Mouse (Mus musculus) cerebellum, postnatal 25 days (tissue): ENCODE results near the gene Iqch.

Experiments
- DNase-seq, 2 experiments: peaks; one replicate each; pipeline ENCODE4 v3.0.0; 2021; ENCODE audit warnings: mixed read lengths in 2 of 2

The Iqch gene

DNA sequence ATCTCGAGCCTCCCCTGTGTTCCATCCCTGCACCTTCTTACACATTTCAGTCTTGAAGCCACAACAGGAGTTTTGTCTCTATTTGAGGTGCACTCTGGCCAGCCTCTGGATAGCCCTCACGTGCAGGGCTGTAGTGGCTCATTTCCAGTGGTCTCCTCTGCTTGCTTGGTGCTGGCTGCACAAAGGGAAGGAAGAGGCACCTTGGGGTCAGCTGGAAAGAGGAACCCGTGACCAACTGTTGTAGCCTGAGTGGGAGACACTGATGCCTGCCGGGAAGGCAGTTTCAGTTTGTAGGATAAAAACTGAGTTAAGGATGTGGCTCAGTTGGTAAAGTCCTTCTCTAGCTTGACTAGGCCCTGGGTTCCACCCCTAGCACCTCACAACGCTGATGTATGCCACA, 9.7 kb upstream of the Iqch start:
- no peak for DNase-seq

- peak in 1 of 2 experiments; percentile 35 for DNase-seq
Observed at GRCm38 (mm10) chr9:63610841-63611366, 8.6 kb upstream of the Iqch start.

DNA sequence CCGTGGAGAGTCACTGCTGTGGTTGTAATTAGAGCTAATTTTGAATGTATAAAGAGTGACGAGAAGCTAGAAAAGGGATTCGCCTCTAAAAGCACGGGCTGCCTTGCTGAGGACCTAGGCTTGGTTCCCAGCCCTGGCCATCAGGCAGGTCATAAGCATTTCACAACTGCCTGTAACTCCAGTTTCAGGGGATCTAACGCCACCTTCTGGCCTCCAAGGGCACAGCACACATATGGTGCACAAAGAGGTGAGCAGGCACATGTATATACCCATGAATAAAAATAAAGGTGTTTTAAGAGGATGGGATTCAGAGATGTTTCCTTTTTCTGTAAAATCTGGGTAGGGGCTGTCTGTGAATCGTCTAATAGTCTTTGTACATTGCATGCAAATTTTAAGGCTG, 7.9 kb upstream of the Iqch start:
- no peak for DNase-seq

- no peak for DNase-seq
Observed at GRCm38 (mm10) chr9:63609776-63610175, 7.5 kb upstream of the Iqch start.

DNA sequence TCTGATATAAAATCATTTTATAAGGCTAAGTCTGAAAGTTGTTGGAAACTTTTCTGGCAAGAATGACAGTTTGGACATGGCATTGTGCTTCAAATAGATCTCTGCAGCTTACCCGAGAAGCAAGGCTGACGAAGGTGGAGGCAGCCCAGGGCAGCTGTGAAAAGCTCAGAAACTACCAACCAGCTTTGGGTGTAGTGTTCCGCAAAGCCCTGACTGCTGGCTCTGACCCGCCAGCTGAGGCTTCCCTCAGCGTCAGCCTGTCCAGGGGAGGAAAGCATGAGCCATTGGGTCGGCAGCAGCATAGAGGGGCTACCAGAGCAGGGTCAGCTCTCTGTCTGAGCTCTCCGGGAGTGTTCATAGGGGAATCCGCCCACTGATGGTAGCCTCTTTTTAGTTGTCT, 7.0 kb upstream of the Iqch start:
- DNase-seq: no peak

DNA sequence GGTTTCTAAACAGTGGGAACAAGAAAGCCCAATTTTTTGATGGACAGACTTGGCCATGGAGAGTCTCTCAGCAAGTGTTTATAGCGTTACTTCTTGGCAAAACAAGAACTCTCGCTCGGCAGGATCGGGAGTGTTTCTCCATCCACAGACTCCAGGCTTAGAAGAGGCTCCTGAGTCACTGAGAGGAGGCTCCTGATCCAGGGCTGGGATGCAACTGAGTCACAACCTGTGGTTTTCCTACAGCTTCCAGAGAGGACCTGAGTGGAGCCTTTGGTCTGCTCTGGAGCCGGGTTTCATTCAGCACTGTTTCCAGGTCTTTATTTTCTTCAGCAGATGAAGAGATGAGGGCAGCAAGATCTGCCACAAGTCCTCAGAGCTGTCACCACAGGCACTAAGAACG, 5.7 kb upstream of the Iqch start:
- no peak for DNase-seq

- no peak for DNase-seq
Observed at GRCm38 (mm10) chr9:63606594-63606993, 4.3 kb upstream of the Iqch start.

GRCm38 (mm10) chr9:63603849-63604248, 1.6 kb upstream of the Iqch start:
- peak; percentile 30 to 61 for DNase-seq

DNA sequence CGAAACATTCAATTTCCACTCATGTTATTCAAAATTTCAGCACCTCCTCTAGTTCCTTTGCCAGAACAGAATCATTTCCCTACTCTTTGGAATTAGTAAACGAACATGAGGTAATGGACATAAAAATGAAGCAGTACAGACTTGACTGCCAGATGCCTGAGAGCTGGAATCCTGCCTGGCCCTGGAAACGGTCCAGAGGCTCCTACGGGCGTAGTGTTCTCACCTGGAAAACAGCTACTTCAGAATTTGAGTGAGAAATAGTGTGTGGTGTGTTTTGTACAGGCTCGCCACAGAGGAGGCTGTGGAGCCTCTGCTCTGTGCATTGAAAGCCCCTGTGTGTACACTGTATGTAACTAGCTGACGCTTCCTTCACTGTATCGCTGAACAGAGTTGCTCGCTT, 5.6 kb downstream of the Iqch start:
- DNase-seq: peak in 1 of 2 experiments; percentile 29

DNA sequence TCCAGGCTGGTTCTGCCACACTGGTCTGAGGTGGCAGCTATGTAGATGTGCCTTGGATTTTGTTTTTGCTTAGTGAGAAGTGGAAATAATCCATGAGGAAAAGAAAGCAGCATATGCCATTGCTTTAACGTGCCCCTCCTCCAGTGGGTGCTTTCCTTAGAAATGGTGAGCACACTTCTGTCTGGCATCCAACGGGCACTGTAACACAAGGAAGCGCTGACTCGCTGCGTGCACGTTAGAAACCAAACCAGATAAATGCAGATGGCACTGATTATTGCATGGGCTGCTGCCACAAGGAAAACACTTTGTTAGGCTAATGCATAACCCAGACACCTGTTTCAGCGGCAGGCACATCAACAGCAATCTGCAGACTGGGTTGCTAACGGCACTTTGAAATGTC, 6.6 kb downstream of the Iqch start:
- no peak for DNase-seq

DNA sequence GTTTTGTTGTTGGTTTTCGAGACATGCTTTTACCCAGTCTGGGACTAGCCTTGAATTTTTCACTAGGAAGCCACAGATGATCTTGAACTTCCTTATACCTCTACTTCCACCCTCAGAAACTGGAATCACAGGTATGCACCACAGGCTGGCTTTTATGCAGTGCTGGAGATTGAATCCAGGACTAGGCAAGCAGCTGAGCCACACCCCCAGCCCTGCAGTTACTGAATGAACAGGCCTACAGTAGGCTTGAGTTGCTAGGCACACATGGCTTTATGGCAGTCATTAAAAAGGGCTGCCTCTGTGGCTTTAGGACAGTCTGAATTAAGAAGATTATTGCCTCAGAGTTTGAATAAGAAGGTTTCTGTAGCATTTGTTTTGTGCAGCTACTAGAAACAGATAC, 7.3 kb downstream of the Iqch start:
- DNase-seq: no peak

GRCm38 (mm10) chr9:63591661-63592256, 10.5 kb downstream of the Iqch start:
- no peak for DNase-seq

DNA sequence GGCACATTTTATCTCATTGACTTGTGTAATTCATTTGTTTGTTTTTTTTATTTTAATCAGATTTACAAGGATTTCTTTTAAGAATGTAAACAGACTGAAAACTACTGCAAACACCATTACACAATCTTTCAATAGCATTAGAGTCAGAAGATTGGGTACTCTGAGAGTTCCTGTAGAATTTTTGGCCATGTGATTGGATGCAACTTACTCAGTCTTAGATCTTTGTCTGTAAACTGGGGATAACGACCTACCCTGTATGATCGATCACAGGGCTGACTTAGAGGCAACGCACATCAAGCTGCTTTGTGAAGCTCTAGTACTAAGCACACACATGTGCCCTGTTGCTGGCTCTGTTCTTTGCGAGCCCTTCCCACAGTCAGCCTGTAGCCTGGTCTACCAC, 11.7 kb downstream of the Iqch start:
- no peak for DNase-seq

DNA sequence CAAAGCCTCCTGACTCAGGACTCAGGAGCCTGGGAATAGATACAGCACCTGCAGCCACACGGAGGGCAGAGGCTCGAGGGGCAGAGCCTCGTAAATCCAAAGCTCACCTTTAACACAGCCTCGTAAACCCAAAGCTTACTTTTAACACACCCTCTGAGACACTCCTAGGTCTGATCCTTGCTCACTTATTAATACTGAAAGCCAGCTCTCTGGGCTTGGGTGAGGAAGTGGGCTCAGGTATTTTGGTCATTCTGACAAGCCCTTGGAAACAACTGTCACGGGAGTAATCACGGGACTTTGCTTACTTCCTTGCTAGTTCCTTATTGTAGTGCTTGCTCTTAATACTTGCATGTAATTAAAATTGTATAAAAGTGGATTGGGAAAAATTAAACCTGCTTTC, 13.1 kb downstream of the Iqch start:
- DNase-seq: no peak

- no peak for DNase-seq
Observed at GRCm38 (mm10) chr9:63585251-63585650, 17.0 kb downstream of the Iqch start.

DNA sequence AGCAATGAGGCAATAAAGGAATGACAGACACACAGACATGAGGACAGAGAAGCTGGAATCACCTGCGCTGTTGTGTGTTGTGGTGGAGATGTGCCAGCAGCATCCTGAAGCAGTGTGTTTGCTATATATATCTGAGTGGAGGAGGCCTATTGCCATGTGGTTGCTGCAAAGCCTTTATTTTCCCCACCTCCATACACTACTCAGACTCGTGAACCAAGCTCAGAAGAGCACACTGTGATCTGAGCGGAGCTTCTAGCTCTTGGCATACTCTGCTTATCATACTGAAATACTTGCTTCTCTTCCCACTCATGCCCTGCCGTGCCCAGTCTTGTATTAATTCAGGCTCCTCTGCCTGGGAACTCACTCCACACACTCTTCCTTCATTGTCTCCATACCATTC, 20.5 kb downstream of the Iqch start:
- no peak for DNase-seq

GRCm38 (mm10) chr9:63580046-63580445, 22.2 kb downstream of the Iqch start:
- DNase-seq: no peak

GRCm38 (mm10) chr9:63579644-63580043, 22.6 kb downstream of the Iqch start:
- DNase-seq: no peak

- DNase-seq: no peak
Observed at GRCm38 (mm10) chr9:63577469-63577868, 24.8 kb downstream of the Iqch start.

- DNase-seq: peak in 1 of 2 experiments; percentile 31
Observed at GRCm38 (mm10) chr9:63572874-63573273, 29.4 kb downstream of the Iqch start.

GRCm38 (mm10) chr9:63571895-63572294, 30.4 kb downstream of the Iqch start:
- DNase-seq: no peak

- DNase-seq: no peak
Observed at GRCm38 (mm10) chr9:63568808-63569207, 33.5 kb downstream of the Iqch start.

- no peak for DNase-seq
Observed at GRCm38 (mm10) chr9:63568314-63568713, 34.0 kb downstream of the Iqch start.

GRCm38 (mm10) chr9:63563436-63563835, 38.9 kb downstream of the Iqch start:
- no peak for DNase-seq

DNA sequence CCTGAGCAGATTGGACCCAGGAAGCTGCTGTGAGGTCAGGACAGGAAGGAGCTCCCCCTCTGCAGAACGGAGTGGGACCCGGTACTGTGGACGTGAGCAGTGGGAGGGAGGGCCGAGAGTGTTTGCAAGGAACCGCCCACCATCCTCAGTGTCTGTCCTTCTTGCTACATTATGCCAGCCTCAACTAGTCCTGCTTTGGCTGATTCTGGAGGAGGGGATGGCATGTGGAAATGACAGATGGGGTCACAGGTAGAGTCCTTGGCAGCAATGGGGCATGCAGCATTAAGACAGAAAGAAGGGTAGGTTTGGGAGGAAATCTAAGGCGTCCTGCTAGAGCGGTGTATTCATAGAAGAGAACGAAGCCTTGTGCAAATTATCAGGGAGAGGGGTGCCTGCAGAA, 40.4 kb downstream of the Iqch start:
- DNase-seq: peak; percentile 56 to 60
